Mouse (Mus musculus): ENCODE data around the gene Rrp1b. TPM values are rescaled to one million over a fixed set of nuclear protein-coding genes. Genes with fewer than 3 reads are reported as not detected.

Gene Rrp1b
- polyA plus RNA-seq, 1 experiment from 2014 or later = 13.3 TPM

DNA sequence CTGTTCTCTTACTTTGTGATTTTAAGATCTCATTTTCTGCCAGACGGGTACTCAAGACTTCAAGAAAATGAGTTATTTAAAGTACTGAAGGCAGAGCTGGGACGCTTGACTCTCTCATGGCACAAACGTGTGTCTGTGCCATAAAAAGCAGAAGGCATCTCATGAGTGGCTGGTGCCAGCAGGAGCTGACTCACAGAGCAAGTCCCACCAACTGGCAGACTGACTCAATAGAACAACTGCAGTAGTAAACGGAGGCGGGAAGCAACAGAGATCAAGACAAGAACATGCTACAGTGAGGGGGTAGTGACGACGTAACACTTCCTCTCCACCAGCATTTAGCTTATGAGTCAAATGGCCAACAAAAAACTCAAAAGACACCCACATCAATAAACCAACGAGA is 12.8 kb upstream of the Rrp1b start:
- Histone ChIP-seq H3K27ac (ENCODE audit: low read length) (no peak overlapping the region), H3K9me3 (replicated peaks; ENCODE audit: control insufficient read depth, low read length) (no peaks in the 10 kb centered on the region)
- no peak for ATAC-seq (ENCODE audit: low read depth)

DNA sequence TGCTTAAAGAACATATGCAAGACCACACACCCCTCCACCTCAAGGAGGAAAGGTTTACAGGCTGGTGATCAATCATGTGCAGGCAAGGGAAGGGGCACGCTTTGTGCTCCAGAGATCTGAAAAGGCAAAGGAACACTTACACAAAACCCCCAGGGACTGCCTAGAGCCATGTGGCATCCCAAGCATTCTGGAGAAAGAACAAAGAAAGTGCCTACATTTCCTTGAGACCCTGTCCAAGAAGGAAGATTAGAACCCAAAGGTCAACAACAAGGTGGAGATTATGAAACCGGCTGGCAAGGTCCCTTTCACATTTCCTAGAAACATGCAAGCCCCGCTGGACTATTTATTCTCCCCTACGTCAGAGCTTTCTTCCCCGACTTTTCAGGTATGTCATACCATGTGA is 11.2 kb upstream of the Rrp1b start:
- no peak overlapping the region for H3K27ac ChIP-seq (ENCODE audit: low read length)
- no peak overlapping the region for H3K4me2 ChIP-seq (ENCODE audit: low read depth, low read length)
- H3K9me3 ChIP-seq (replicated peaks; ENCODE audit: control insufficient read depth, low read length) = no peaks in the 10 kb centered on the region
- WGBS (ENCODE audit: insufficient replicate concordance) = 57% methylated on average over 5 of the region's 5 CpGs
- no peaks in the 10 kb centered on the region for H3K4me1 ChIP-seq (ENCODE audit: control insufficient read depth, low read depth, low read length)
- H3K36me3 ChIP-seq (ENCODE audit: control insufficient read depth, insufficient read depth) = no peaks in the 10 kb centered on the region
- no peaks in the 10 kb centered on the region for H3K27me3 ChIP-seq (ENCODE audit: control insufficient read depth, insufficient read depth, low read depth, low read length)
- no peak overlapping the region for H3K4me3 ChIP-seq (ENCODE audit: low read depth, low read length)
- no peak overlapping the region for H3K9ac ChIP-seq (ENCODE audit: low read depth, low read length)
- no peak for ATAC-seq (ENCODE audit: low read depth)

More for the DNA sequence above, 12.8 kb upstream of the Rrp1b start:
- no peak overlapping the region for H3K9ac ChIP-seq (ENCODE audit: low read depth, low read length)
- no peak overlapping the region for H3K4me2 ChIP-seq (ENCODE audit: low read depth, low read length)
- no peaks in the 10 kb centered on the region for H3K4me1 ChIP-seq (ENCODE audit: control insufficient read depth, low read depth, low read length)
- H3K4me3 ChIP-seq (ENCODE audit: low read depth, low read length) = no peak overlapping the region
- no peaks in the 10 kb centered on the region for H3K36me3 ChIP-seq (ENCODE audit: control insufficient read depth, insufficient read depth)
- H3K27me3 ChIP-seq (ENCODE audit: control insufficient read depth, insufficient read depth, low read depth, low read length) = no peaks in the 10 kb centered on the region
- 39% methylated on average over 8 of the region's 8 CpGs for WGBS (ENCODE audit: insufficient replicate concordance)

DNA sequence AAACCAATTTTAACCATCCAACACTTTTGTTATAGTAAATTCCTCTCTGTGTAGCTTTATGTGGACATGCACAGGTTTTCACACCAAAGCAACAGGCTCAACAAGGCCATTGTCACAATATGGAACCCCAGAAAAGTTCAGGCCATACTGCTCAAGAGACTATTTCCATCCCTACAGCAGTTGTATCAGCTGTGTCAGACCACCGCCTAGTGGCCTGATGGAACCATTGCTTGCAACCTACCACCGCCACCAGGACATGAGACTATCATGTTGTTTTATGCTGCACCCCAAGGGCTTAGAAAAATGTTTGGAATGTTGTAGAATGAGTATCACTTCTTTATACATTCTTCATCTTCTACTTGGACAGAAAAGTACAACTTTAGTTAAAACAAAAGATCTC is 10.5 kb upstream of the Rrp1b start:
- no peak overlapping the region for H3K4me3 ChIP-seq (ENCODE audit: low read depth, low read length)
- no peak overlapping the region for H3K27ac ChIP-seq (ENCODE audit: low read length)
- H3K36me3 ChIP-seq (ENCODE audit: control insufficient read depth, insufficient read depth) = no peaks in the 10 kb centered on the region
- 10% methylated on average over 2 of the region's 2 CpGs for WGBS (ENCODE audit: insufficient replicate concordance)
- no peak overlapping the region for H3K4me2 ChIP-seq (ENCODE audit: low read depth, low read length)
- H3K27me3 ChIP-seq (ENCODE audit: control insufficient read depth, insufficient read depth, low read depth, low read length) = no peaks in the 10 kb centered on the region
- ATAC-seq (ENCODE audit: low read depth) = 0 out of 2 replicates have a peak, but pooled peaks have one; percentile 43
- no peak overlapping the region for H3K9ac ChIP-seq (ENCODE audit: low read depth, low read length)
- H3K4me1 ChIP-seq (ENCODE audit: control insufficient read depth, low read depth, low read length) = no peaks in the 10 kb centered on the region
- no peaks in the 10 kb centered on the region for H3K9me3 ChIP-seq (replicated peaks; ENCODE audit: control insufficient read depth, low read length)

- Histone ChIP-seq H3K9me3 (replicated peaks; ENCODE audit: control insufficient read depth, low read length) (no peaks in the 10 kb centered on the region), H3K36me3 (ENCODE audit: control insufficient read depth, insufficient read depth) (no peaks in the 10 kb centered on the region), H3K4me2 (ENCODE audit: low read depth, low read length) (no peak overlapping the region), H3K4me3 (ENCODE audit: low read depth, low read length) (no peak overlapping the region), H3K27ac (ENCODE audit: low read length) (no peak overlapping the region), H3K9ac (ENCODE audit: low read depth, low read length) (no peak overlapping the region), H3K4me1 (ENCODE audit: control insufficient read depth, low read depth, low read length) (no peaks in the 10 kb centered on the region; the same call in 1 of the 2 replicates), H3K27me3 (ENCODE audit: control insufficient read depth, insufficient read depth, low read depth, low read length) (no peaks in the 10 kb centered on the region)
- 31% methylated on average over 3 of the region's 3 CpGs for WGBS (ENCODE audit: insufficient replicate concordance)
- ATAC-seq (ENCODE audit: low read depth) = no peak
Observed at GRCm38 (mm10) chr17:32027666-32028065, 8.2 kb upstream of the Rrp1b start.

- ATAC-seq (ENCODE audit: low read depth) = no peak
- WGBS (ENCODE audit: insufficient replicate concordance) = 64% methylated on average over 3 of the region's 3 CpGs
Observed at GRCm38 (mm10) chr17:32028301-32028700, 7.6 kb upstream of the Rrp1b start.

DNA sequence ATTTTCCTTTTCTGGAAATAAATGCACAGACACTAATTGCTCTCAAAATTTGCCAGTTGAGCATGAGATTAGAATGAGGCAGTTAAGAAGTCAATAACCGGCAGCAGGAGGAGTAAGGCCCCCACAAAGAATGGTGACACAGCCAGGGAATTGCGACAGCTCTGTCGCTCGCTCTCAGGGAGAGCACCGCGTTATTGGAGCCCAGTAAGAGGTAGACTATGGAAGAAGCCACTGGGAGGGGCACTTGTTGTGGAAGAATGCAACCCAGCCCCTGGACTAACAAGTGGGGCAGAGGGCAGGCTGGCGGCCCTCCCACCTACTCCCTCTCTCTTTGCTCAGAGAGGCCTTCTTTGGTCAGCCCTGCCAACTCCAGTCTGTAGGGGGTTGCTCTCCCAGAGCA is 4.2 kb upstream of the Rrp1b start:
- Histone ChIP-seq H3K9ac (ENCODE audit: low read depth, low read length) (no peak overlapping the region), H3K4me2 (ENCODE audit: low read depth, low read length) (no peak overlapping the region), H3K9me3 (replicated peaks; ENCODE audit: control insufficient read depth, low read length) (no peaks in the 10 kb centered on the region), H3K4me1 (ENCODE audit: control insufficient read depth, low read depth, low read length) (peaks cover 4% of the 10 kb centered on the region), H3K27ac (ENCODE audit: low read length) (no peak overlapping the region), H3K36me3 (ENCODE audit: control insufficient read depth, insufficient read depth) (no peaks in the 10 kb centered on the region), H3K4me3 (ENCODE audit: low read depth, low read length) (no peak overlapping the region), H3K27me3 (ENCODE audit: control insufficient read depth, insufficient read depth, low read depth, low read length) (no peaks in the 10 kb centered on the region)
- no peak for ATAC-seq (ENCODE audit: low read depth)
- 54% methylated on average over 7 of the region's 7 CpGs for whole genome bisulfite sequencing (ENCODE audit: insufficient replicate concordance)

More at GRCm38 (mm10) chr17:32028301-32028700, 7.6 kb upstream of the Rrp1b start:
- no peak overlapping the region for H3K4me2 ChIP-seq (ENCODE audit: low read depth, low read length)
- H3K27ac ChIP-seq (ENCODE audit: low read length) = no peak overlapping the region
- no peak overlapping the region for H3K4me3 ChIP-seq (ENCODE audit: low read depth, low read length)
- no peaks in the 10 kb centered on the region for H3K36me3 ChIP-seq (ENCODE audit: control insufficient read depth, insufficient read depth)
- no peak overlapping the region for H3K9ac ChIP-seq (ENCODE audit: low read depth, low read length)
- no peaks in the 10 kb centered on the region; the same call in 1 of the 2 replicates for H3K4me1 ChIP-seq (ENCODE audit: control insufficient read depth, low read depth, low read length)
- H3K27me3 ChIP-seq (ENCODE audit: control insufficient read depth, insufficient read depth, low read depth, low read length) = no peaks in the 10 kb centered on the region
- no peaks in the 10 kb centered on the region for H3K9me3 ChIP-seq (replicated peaks; ENCODE audit: control insufficient read depth, low read length)

DNA sequence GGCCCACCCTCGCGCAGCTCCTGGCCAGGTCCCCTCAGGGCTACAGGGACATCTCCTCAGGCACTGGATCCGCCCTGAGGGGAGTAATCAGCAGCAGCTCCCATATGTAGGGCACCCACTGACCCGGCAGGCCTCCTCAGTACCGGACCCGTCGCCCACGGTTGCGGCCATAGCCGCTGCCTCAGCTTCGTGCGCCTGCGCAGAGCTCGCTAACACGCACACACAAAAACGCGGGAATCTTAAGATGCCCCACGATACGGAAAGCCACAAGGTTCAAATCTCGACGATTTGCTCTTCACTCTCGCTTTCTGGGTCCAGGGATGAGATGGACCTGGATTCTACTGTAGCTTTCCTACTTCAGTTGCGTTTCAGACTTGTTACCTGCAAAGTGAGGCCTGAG is 1.6 kb upstream of the Rrp1b start:
- Histone ChIP-seq H3K4me2 (ENCODE audit: low read depth, low read length) (no peak overlapping the region), H3K9me3 (replicated peaks; ENCODE audit: control insufficient read depth, low read length) (no peaks in the 10 kb centered on the region), H3K36me3 (ENCODE audit: control insufficient read depth, insufficient read depth) (no peaks in the 10 kb centered on the region), H3K27ac (ENCODE audit: low read length) (no peak overlapping the region), H3K4me1 (ENCODE audit: control insufficient read depth, low read depth, low read length) (peaks cover 16% of the 10 kb centered on the region), H3K4me3 (ENCODE audit: low read depth, low read length) (no peak overlapping the region), H3K9ac (ENCODE audit: low read depth, low read length) (no peak overlapping the region), H3K27me3 (ENCODE audit: control insufficient read depth, insufficient read depth, low read depth, low read length) (no peaks in the 10 kb centered on the region)
- 84% methylated on average over 23 of the region's 23 CpGs for whole genome bisulfite sequencing (ENCODE audit: insufficient replicate concordance)
- ATAC-seq (ENCODE audit: low read depth) = no peak

- Histone ChIP-seq H3K27me3 (ENCODE audit: control insufficient read depth, insufficient read depth, low read depth, low read length) (no peaks in the 10 kb centered on the region), H3K4me1 (ENCODE audit: control insufficient read depth, low read depth, low read length) (peaks cover 16% of the 10 kb centered on the region), H3K9ac (ENCODE audit: low read depth, low read length) (peak overlapping the region; percentile 67), H3K4me3 (ENCODE audit: low read depth, low read length) (peak overlapping the region; percentile 80), H3K9me3 (replicated peaks; ENCODE audit: control insufficient read depth, low read length) (no peaks in the 10 kb centered on the region), H3K4me2 (ENCODE audit: low read depth, low read length) (peak overlapping the region; percentile 89), H3K36me3 (ENCODE audit: control insufficient read depth, insufficient read depth) (no peaks in the 10 kb centered on the region), H3K27ac (ENCODE audit: low read length) (no peak overlapping the region)
- ATAC-seq (ENCODE audit: low read depth) = peak; percentile 15
- under 1% methylated on average over 46 of the region's 46 CpGs for WGBS (ENCODE audit: insufficient replicate concordance)
Observed at GRCm38 (mm10) chr17:32036509-32037438, 874 bp downstream of the Rrp1b start.

- ATAC-seq (ENCODE audit: low read depth) = no peak
- no peak overlapping the region for H3K27ac ChIP-seq (ENCODE audit: low read length)
- no peaks in the 10 kb centered on the region for H3K27me3 ChIP-seq (ENCODE audit: control insufficient read depth, insufficient read depth, low read depth, low read length)
- WGBS (ENCODE audit: insufficient replicate concordance) = 55% methylated on average over 10 of the region's 10 CpGs
- H3K9ac ChIP-seq (ENCODE audit: low read depth, low read length) = no peak overlapping the region
- H3K4me2 ChIP-seq (ENCODE audit: low read depth, low read length) = no peak overlapping the region
- peaks cover 16% of the 10 kb centered on the region for H3K4me1 ChIP-seq (ENCODE audit: control insufficient read depth, low read depth, low read length)
- H3K36me3 ChIP-seq (ENCODE audit: control insufficient read depth, insufficient read depth) = no peaks in the 10 kb centered on the region
- no peaks in the 10 kb centered on the region for H3K9me3 ChIP-seq (replicated peaks; ENCODE audit: control insufficient read depth, low read length)
- H3K4me3 ChIP-seq (ENCODE audit: low read depth, low read length) = no peak overlapping the region
Observed at GRCm38 (mm10) chr17:32040263-32040662, 4.4 kb downstream of the Rrp1b start.
